Comparison of ENCODE assay signal across 14 mouse cellular contexts in genomic region chr12:12222585-12223290, GRCm38 (mm10). TPM values are rescaled to one million over a fixed set of nuclear protein-coding genes. Genes with fewer than 3 reads are reported as not detected.
DNase-seq lines count a peak whose midpoint lies in the region; ATAC-seq lines count a peak whose summit lies in the region.
"Had no signal": no experiment of that assay in that cellular context is flagged by ENCODE, and none has a peak within 500 bp of the region (broad histone marks: within the 10 kb centered on the region; RNA-seq: fewer than 3 reads in every experiment).

No protein-coding gene starts in this region.

- H3K27ac ChIP-seq in midbrain, embryonic 11.5 days (ENCODE audit: low read depth, low read length) = no peak overlapping the region
- no peak overlapping the region for H3K27ac ChIP-seq in midbrain, embryonic 14.5 days (replicated peaks; ENCODE audit: low read depth, low read length)
- H3K27ac ChIP-seq in lung, embryonic 16.5 days (ENCODE audit: low read length) = no peak overlapping the region
- H3K27ac ChIP-seq in intestine, embryonic 15.5 days = no peak overlapping the region
- H3K27ac ChIP-seq: embryonic facial prominence, embryonic 10.5 days; heart, embryonic 15.5 days; limb, embryonic 12.5 days had no signal

- H3K9me3 ChIP-seq in midbrain, embryonic 11.5 days (ENCODE audit: control insufficient read depth, low read length) = no peaks in the 10 kb centered on the region
- no peaks in the 10 kb centered on the region for H3K9me3 ChIP-seq in midbrain, embryonic 14.5 days (ENCODE audit: control insufficient read depth, low read length)
- H3K9me3 ChIP-seq in lung, embryonic 16.5 days (ENCODE audit: control insufficient read depth, low read length) = no peaks in the 10 kb centered on the region
- H3K9me3 ChIP-seq in intestine, embryonic 15.5 days = no peaks in the 10 kb centered on the region
- H3K9me3 ChIP-seq: embryonic facial prominence, embryonic 10.5 days; heart, embryonic 15.5 days; limb, embryonic 12.5 days had no signal

- no peak overlapping the region for H3K4me3 ChIP-seq in midbrain, embryonic 11.5 days (ENCODE audit: low read depth, low read length)
- no peak overlapping the region for H3K4me3 ChIP-seq in midbrain, embryonic 14.5 days (replicated peaks; ENCODE audit: low read depth, low read length)
- H3K4me3 ChIP-seq in lung, embryonic 16.5 days (ENCODE audit: low read length) = no peak overlapping the region
- H3K4me3 ChIP-seq in intestine, embryonic 15.5 days (replicated peaks) = no peak overlapping the region
- H3K4me3 ChIP-seq: embryonic facial prominence, embryonic 10.5 days; heart, embryonic 15.5 days; limb, embryonic 12.5 days had no signal

- H3K9ac ChIP-seq in midbrain, embryonic 11.5 days (ENCODE audit: low read length) = no peak overlapping the region
- H3K9ac ChIP-seq in midbrain, embryonic 14.5 days (replicated peaks; ENCODE audit: low read length) = no peak overlapping the region
- H3K9ac ChIP-seq in lung, embryonic 16.5 days (ENCODE audit: low read length) = no peak overlapping the region
- no peak overlapping the region for H3K9ac ChIP-seq in intestine, embryonic 15.5 days
- H3K9ac ChIP-seq: heart, embryonic 15.5 days; limb, embryonic 12.5 days had no signal

- 64% methylated on average over 9 of the region's 9 CpGs for WGBS in midbrain, embryonic 11.5 days
- WGBS in midbrain, embryonic 14.5 days = 71% methylated on average over 9 of the region's 9 CpGs
- 60% methylated on average over 9 of the region's 9 CpGs for WGBS in lung, embryonic 16.5 days
- 74% methylated on average over 9 of the region's 9 CpGs for WGBS in intestine, embryonic 15.5 days

- H3K4me2 ChIP-seq in midbrain, embryonic 11.5 days = no peak overlapping the region
- no peak overlapping the region for H3K4me2 ChIP-seq in midbrain, embryonic 14.5 days (ENCODE audit: low read length)
- H3K4me2 ChIP-seq in lung, embryonic 16.5 days (ENCODE audit: low read depth, low read length) = no peak overlapping the region
- H3K4me2 ChIP-seq in intestine, embryonic 15.5 days (replicated peaks) = no peak overlapping the region
- H3K4me2 ChIP-seq: heart, embryonic 15.5 days; limb, embryonic 12.5 days had no signal

- no peaks in the 10 kb centered on the region for H3K27me3 ChIP-seq in midbrain, embryonic 11.5 days (ENCODE audit: control insufficient read depth, insufficient read depth, low read length)
- H3K27me3 ChIP-seq in midbrain, embryonic 14.5 days (ENCODE audit: control insufficient read depth, insufficient read depth, low read length) = no peaks in the 10 kb centered on the region
- no peaks in the 10 kb centered on the region for H3K27me3 ChIP-seq in lung, embryonic 16.5 days (ENCODE audit: control insufficient read depth, insufficient read depth, low read depth, low read length)
- H3K27me3 ChIP-seq in intestine, embryonic 15.5 days (replicated peaks) = no peaks in the 10 kb centered on the region
- H3K27me3 ChIP-seq: heart, embryonic 15.5 days; limb, embryonic 12.5 days had no signal

- no peak for ATAC-seq in midbrain, embryonic 11.5 days (ENCODE audit: low FRiP score)
- ATAC-seq in midbrain, embryonic 14.5 days (ENCODE audit: low FRiP score, low TSS enrichment) = no peak
- peak; percentile 61; the same call in 1 of the 2 replicates for ATAC-seq in lung, embryonic 16.5 days (ENCODE audit: low read depth)
- no peak for ATAC-seq in megakaryocyte-erythroid progenitor cell, adult 5-6 weeks (replicated peaks; ENCODE audit: low FRiP score, low TSS enrichment, poor library complexity, severe bottlenecking)
- ATAC-seq in intestine, embryonic 15.5 days = no peak
- ATAC-seq: activated CD4-positive, CD25-positive, alpha-beta regulatory T cell, adult 4 months; intestine, embryonic 16.5 days had no signal

- DNase-seq in midbrain, embryonic 11.5 days (ENCODE audit: low spot score, missing footprints) = peak; percentile 75
- no peak for DNase-seq in midbrain, embryonic 14.5 days
- peak; percentile 16 for DNase-seq in gastrocnemius, postnatal 10 days
- DNase-seq in yolk sac, embryonic 10.5 days (ENCODE audit: low spot score) = no peak
- DNase-seq: retina, postnatal 1 day; thymus, postnatal 25 days had no signal

- H3K4me1 ChIP-seq in midbrain, embryonic 11.5 days (ENCODE audit: control insufficient read depth, insufficient read depth, low read length) = no peaks in the 10 kb centered on the region
- H3K4me1 ChIP-seq in midbrain, embryonic 14.5 days (ENCODE audit: control insufficient read depth, insufficient read depth, low read length) = 0 out of 2 replicates have a peak, but pooled peaks cover 3% of the 10 kb centered on the region
- H3K4me1 ChIP-seq in lung, embryonic 16.5 days (replicated peaks; ENCODE audit: control insufficient read depth, insufficient read depth, low read length) = no peaks in the 10 kb centered on the region
- H3K4me1 ChIP-seq in intestine, embryonic 15.5 days (replicated peaks) = no peaks in the 10 kb centered on the region
- H3K4me1 ChIP-seq: embryonic facial prominence, embryonic 10.5 days; limb, embryonic 12.5 days had no signal

- H3K36me3 ChIP-seq in midbrain, embryonic 11.5 days (ENCODE audit: control insufficient read depth, insufficient read depth, low read length) = no peaks in the 10 kb centered on the region
- H3K36me3 ChIP-seq in midbrain, embryonic 14.5 days (ENCODE audit: control insufficient read depth, insufficient read depth, low read length) = no peaks in the 10 kb centered on the region
- no peaks in the 10 kb centered on the region for H3K36me3 ChIP-seq in lung, embryonic 16.5 days (ENCODE audit: control insufficient read depth, insufficient read depth, low read length)
- no peaks in the 10 kb centered on the region for H3K36me3 ChIP-seq in intestine, embryonic 15.5 days
- H3K36me3 ChIP-seq: embryonic facial prominence, embryonic 10.5 days; heart, embryonic 15.5 days; limb, embryonic 12.5 days had no signal

RNA-seq across cellular contexts. Expression of gene Fam49a, which starts 39.2 kb away (rescaled TPM):
- polyA plus RNA-seq in midbrain, embryonic 11.5 days (2014; fragmentation: Nextera tagmentation; extraction: Ambion mirVana) = 14.4 and 18.2 TPM in 2 replicates
- 48.6 and 57.0 TPM in 2 replicates for polyA plus RNA-seq in midbrain, embryonic 14.5 days (2014; fragmentation: Nextera tagmentation; extraction: Ambion mirVana)
- total RNA-seq in gastrocnemius, postnatal 10 days (2021) = 10 to 100 TPM; 12.0 to 12.5 TPM
- polyA plus RNA-seq in lung, embryonic 16.5 days (2015; fragmentation: Nextera tagmentation; extraction: Ambion mirVana) = 16.8 TPM in 2 replicates
- total RNA-seq in megakaryocyte-erythroid progenitor cell, adult 5-6 weeks (2014; fragmentation: Nextera tagmentation) = 0.85 and 3.0 TPM in 2 replicates
- 0.94 and 8.8 TPM in 2 replicates for total RNA-seq in megakaryocyte-erythroid progenitor cell, adult 5-6 weeks (2017)
- 9.5 and 10.3 TPM in 2 replicates for polyA plus RNA-seq in intestine, embryonic 15.5 days (2015; fragmentation: Nextera tagmentation; extraction: Ambion mirVana)

Comparison
In these comparisons a context has a peak if more than half of its experiments do, and no peak if none do; other contexts are left out.
1. DNase-seq: peak in midbrain, embryonic 11.5 days (single experiment) and gastrocnemius, postnatal 10 days (single experiment); none in midbrain, embryonic 14.5 days (single experiment) and yolk sac, embryonic 10.5 days (single experiment).